Mouse (Mus musculus) thymus, postnatal 4 days (tissue): ENCODE results near the gene Hoxa11.

Source experiments
- DNase-seq: peaks from one replicate; pipeline ENCODE4 v3.0.0; 2021

The Hoxa11 gene

DNA sequence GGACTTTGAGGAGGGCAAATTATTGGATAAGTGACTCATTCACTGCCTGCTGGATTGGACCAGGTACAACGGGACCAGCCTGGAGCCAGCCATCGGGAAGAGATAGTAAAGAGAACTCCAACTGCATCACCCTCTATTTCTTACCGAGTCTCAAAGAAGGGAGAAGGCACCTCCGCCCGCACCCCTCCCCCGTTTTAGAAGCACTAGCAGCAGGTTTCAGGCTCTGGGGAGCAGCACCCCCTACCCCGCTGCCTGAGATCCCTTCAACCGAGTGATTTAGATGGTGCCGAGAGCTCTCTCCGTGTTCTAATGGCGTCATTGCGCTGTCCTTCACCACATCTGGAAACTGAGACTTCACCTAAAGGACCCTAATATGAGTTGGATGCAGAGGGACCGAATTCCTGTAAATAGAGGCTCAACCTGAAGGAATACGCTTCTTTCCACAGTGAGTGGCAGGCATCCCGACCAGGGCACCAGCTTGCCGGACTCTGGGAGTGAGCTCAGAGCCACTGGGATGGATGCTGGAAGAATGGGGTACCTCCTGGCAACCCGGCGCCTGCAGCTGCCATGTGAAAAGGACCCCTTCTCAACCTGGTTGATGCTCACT lies 19.8 kb upstream of the Hoxa11 start:
- no peak for DNase-seq

DNA sequence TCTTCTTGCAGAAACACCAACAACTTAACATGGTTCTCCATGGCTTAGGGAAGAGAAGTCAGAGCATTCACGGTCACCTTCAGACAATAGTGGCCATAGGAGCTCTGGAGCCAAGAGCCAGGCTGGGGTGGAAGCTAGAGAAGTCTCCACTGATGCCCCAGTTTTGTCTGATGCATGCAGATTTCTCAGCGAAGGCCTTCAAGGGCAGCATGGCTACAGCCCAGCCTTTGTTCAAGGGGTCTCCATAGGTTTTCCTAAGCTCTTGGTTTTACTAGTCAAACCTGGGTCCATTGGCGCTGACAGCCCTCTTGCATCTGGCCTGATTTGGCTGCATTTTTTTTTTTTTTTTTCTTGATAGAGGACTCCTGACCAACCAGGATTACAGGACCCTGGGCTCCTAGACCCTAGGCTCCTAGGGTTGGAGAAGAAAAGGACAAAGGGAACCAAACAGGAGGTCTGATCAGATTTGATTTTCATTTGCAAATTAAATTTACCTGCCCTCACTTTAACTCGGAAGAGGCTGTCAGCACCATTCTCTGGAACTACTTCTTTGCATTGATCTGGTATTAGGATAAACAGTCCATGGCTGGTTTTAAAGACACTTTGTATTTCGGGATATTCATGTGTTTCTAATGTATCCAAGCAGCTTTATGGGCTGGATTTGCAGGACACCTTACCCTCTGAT lies 18.6 kb upstream of the Hoxa11 start:
- no peak for DNase-seq

DNA sequence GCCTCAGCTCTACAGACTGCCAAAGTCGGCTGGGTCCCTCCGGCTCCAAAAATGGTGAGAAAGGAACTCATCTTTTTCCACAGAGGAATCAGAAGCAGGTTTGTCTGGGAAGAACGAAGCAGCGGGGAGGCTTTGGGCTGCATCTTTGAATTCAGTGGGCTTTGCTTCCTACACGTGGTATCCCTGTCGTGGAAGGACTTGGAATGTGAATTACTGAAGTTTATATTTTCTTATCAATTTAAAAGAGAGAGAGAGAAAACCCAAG lies 17.6 kb upstream of the Hoxa11 start:
- no peak for DNase-seq

DNA sequence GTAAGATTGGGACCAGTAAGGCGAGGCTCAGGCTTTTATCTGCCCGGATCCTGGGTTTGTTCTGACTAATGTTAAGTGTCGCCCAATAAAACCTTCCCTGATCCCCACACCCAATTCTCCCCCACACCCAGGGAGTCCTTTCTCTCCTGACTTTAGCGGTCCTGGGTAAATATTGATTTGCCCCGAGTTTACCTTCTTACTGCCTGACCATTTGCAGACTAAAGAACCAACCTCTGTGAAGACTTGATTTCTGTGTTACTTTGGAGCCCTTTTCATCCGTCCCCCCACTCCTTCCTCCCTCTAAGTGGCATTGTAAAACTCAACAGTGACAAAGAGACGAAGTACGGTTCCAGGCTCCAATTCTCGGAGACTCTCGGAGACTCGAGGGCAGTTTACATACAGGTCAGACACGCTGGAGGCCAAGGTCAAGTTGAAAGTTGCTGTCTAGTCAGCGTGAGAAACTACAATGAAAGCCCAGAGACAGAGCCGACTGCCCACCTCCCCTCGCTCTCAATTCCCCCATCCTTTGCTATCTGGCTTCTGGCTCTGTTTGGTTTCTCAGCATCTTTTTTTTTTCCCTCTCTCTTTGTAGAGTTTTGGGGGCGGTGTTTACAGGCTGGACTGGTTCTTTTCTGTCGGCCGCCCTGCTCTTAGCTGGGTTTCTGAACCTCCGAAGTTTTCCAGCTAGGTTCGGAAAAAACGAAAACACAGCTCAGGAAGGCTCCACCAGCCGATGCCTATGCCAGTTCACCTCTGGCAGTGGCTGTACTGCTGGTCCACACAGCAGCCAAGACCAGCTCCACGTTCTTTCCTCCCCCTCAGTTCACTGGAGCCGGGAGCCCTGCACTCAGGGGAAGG lies 17.1 kb upstream of the Hoxa11 start:
- DNase-seq, result peak; percentile 26

DNA sequence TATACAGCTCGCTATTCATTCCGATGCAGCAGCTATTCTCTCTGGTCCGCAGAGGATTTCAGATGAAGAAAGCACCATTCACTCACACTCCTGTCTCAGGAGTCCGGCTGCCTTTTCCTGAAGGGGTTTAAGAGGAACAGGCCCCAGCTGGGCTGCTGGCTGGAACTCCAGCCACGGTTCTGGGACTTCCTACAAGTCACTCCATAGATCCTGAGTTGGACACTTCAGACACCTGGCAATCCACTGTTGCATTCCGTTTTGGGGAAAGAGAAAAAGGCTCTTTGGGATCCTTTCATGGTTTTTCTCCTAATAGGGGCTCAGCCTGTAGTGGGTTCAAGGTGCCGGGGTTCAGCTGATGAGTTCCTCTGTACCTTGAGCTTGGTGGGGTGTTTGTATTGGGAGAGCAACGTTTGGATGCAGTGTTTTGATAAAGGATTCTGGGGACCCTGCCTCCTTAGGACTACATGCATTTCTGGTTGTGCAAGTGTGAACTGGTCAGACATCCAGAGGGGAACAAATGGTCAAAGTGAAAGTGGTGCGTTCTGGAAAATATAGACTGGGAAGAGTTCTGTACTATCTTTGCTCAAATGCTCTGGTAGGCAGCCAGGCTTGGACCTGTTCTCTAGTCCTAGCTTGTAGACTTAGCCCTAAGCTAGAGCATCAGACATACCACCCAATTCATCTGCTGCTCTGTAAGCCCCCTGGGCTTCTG lies 16.3 kb upstream of the Hoxa11 start:
- no peak for DNase-seq

DNA sequence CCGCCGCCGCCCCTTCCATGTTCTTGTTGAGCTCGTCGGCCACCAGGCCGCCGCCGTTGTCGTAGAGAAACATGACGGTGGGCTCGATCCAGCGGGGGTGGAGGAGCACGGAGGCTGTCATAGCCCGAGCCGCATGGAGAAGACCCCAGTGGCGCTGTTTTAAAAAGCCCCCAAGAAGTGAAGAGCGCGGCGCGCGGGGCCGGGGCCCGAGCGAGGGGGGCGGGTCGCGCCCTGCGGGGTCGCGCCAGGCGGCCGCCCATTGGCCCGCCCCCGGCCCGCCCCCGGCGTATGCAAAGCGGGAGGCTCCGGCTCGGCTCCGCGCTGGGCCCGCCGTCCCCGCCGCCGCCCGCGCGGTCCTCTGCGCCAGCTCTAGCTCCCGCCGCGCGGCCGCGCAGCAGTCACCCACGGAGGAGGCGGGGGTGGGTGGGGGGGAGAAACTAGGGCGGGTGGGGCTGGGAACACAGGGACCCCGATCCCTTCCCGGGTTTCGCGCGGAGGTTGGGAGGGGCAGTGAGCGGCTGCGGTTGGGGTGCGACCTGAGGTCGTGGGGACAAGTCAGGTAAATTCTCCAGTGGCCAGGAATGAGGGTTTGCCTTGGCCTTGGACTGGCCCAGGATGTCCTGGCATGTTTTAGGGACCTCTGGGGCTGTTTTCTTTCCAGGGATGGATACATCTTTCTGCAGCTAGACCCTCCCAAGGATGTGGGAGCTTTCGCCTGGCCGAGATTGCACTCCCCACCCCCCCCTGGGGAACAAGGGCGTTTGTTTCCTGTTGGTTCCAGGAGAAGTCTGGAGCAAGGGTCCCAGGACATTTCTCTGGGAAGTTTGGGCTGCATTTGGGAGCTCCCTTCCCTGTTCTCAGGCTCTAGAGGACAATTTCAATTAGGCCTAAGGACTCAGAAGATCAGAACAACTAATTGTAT lies 15.3 kb upstream of the Hoxa11 start, which contains the start of gene Hoxa13:
Hoxa13 (minus strand) TSS at position 227 of the 922 bp plus-strand sequence.
- DNase-seq, result peak; percentile 83

DNA sequence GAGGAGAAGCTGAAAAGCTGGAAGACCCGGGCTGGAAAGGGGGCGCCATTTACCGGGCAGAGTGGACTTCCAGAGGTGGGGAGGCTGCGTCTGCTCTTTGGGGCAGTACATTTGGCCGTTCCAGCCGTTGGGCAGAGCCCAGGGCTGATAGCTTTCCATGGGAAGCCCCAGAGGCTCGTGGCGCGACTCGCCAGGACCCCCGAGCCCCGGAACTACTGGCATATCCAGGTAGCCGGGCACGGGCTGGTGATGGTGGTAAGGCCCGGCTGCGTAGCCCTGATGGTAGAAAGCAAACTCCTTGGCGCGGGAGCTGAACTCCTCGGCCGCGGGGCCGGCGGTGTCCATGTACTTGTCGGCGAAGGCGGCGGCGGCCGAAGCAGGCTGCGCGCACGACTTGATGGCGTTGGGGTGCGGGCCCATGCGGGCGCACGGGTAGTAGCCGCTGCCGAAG lies 14.2 kb upstream of the Hoxa11 start:
- no peak for DNase-seq

DNA sequence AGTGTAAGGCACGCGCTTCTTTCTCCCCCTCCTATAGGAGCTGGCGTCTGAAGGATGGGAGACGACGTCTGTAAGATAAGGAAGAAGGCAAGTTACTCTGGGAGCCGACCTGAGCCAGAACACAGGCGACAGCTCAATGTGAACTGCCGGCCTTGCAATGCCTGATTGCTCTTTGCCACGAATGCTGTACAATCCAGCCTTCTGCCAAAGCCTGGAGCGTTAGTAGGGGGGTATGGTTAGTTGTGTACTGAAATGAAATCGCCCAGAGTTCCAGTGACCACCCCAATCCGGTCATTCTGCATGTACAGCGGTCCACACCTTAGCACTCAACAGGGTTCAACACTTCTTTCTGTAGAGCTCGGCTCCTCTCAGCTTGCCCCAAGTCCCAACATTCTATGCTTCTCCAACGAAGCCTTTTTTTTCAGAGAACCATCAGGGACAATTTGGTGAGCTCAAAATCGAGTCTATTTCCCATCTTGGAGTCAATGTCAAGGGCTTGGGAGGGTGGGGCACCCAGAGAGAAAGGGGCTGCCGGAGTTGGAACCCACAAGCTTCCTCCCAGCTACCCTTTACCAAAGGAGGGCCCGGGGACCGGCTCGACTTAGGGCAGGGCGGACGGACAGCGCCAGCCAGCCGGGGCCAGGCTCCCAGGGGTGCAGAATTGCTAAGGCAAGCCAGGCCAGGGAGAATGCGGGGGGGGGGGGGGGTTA lies 13.6 kb upstream of the Hoxa11 start:
- DNase-seq, result peak; percentile 42

DNA sequence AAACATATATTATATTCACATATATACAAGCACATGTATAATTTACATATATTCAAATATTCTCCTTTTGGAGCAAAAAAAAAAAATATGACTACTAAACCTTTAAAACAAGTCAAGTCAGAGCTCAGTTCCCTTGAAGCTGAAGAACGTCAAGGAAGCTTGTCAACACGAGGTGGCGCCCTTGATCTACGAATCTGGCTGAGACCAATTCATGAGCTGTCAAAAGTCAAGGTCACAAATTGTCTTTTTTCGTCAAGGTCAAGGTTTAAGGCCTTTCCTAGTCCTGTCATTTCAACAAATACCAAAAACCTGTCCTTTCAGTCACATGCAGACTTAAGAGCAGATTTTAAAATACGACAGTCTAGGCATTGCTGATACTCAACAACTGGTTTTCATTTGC lies 11.3 kb upstream of the Hoxa11 start:
- DNase-seq, result peak; percentile 94

DNA sequence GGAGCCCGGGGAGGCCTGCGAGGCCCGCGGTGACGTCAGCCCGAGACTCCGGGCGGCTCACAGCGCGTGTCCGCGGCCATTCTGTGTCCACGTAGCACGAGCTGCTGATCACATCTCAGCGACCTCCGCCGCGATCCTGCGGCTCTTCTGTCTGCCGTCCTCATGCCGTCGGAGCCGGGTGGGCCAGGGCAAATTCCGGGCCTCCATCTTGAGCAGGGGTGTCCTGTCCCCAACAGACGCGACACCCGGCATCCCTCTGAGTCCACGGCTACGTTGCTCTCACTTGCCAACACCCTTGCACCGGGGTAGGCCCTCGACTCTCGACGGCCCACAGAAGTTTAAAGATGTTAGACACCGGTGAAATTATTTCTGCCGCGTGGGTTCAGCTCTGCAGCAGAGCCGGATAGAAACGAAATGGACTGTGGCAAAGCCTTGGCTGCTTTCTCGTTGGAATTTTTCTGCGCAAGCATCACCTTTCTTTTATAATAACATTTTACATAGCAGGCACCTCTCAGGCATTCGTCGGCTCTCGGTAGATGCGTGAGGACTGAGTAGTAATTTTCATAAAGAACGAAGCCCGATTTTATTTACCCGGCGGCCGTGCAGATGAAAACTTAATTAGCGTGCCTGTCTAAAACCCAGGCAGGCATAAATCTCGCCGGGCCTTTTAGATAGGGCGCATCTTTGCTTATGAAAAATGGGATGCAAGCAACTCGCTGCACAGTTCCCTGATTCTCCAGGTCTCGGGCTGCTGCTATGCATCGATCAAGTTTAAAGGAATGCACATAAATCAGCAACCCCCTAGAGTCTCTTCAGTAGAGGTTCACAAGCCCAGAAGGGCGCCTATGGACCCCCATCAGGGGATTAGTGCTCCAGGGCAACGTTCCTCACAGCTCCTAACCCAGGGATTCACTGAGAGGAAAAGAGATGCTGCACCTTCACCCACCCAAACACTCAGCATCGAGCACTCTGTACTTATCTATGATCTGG lies 8.2 kb upstream of the Hoxa11 start:
- DNase-seq, result peak; percentile 47

DNA sequence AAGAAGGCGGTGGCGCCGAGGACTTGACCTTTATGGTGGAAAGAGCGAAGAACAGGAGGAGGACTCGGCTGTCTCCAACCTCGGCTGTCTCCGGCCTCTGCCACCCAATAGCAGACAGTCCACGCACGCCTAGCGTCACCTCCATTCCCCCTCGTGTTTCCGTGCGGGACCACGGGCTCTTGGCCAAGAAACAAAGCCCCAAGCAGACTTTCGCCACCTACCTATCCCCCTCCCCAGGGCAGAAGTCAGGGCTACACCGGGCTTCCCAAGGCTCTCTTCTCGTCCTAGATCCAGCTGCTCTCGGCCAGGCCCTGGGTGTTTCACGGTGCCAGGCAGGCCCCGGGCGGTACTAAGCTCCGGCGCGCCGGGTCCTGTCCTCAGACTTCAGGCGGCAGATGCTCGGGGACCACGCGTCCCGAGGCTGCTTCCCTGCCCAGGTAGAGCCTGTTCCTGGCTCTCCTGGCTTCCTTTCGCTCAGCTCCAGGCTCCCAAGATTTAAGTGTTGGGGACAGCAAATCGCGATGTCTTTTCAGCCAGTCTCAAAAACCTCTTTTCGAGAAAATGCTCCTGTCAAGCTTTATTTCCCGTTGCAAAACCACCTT lies 7.3 kb upstream of the Hoxa11 start:
- DNase-seq, result peak; percentile 38

DNA sequence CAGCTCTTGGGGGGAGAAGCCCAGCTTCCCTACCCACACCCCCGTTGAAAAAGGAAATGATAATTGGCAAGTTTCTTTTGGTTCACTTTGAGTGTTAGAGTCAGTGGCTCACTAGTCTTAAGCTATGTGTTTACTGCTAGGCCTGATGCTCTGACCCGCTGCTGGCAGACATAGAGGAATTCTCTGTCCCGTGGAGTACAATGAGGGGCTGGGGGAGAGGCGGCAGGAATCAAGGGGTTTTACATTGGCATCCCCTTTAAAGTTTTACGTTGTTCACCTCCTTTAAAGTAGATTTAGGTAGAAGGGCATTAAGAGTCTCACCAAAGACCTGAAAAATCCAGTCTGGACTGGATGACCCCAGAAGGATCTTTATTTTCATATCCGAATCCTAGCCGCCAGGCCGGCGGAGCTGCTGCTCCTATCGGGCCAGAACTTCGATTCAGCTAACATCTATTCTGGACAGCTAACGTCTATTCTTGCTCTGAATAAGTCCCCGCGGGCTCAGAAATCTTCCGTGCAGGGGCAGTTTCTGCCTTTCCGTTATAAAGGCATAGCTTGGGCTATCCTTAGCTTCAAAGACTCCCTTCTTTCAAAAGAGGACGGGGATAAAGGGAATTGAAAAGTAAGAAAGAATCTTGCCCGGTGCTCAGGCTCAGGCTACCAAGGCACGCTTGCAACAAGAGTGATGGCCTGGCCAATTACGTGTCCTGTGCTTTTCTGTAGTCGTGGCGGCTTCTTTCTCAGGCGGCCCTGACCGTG lies 6.6 kb upstream of the Hoxa11 start:
- no peak for DNase-seq

DNA sequence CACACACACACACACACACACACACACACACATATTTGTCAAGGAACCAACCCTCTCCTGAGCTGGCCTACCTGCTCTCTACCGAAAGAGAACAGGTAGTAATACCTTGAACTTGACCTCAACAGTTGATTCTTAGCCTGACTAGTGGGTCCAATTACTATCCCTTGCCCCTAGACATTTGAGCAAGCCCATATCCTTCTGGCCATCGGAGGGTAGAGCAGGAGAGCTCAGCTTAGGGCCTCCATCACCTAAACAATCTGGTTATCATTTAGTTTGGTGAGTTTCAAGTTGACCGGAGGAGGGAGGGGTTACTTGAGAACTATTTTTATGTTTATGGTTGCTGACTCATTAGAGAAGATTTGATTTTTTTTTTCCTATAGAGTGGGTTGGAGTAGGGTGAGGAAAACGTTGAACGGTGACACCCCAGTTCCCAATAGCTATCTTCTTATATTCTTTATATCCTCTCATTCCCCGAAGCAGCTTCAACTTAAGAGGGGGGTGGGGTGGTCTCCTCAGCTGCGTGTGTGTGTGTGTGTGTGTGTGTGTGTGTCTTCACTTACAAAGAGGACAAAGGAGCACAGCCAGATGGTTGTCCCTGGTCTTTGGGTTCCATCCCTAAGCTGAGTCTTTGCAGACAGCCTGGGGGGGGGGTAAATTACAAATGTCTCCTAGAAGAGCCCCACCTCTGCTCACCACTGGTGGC lies 5.7 kb upstream of the Hoxa11 start:
- DNase-seq, result peak; percentile 3

DNA sequence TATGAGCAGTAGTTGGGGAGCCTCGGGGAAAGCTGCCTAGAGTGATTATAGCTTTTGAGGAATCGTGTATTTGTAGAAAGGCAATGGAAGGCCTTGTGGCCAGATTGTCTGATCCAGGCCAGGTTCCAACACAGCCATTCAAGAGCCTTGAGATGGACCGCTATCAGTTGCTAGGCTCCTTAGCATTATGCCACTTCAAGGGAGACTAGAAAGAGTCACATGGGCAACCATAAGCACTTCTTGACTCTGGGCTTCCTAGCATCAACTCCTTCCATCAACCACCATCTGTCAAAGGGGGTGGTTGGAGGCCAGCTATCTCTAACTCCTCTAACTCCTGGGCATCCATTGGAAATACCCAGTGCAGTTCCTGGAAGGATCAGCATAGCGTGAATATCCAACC lies 4.2 kb upstream of the Hoxa11 start:
- no peak for DNase-seq

DNA sequence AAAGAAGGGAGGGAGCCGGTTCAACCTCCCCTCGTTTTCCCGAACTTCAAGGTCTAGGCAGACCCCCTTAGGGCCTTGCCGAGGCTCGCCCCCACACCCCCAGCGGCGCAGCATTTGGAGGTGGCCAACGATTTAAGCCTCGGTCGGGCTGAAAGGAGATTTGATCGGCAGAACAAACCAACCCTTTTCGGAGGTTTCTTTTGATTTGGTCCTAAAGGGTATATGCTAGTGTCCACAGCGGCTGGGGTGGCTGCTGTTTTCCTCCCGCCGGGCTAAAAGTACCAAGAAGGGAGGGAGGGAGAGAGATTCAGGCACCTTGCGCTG lies 3.8 kb upstream of the Hoxa11 start:
- DNase-seq, result no peak

DNA sequence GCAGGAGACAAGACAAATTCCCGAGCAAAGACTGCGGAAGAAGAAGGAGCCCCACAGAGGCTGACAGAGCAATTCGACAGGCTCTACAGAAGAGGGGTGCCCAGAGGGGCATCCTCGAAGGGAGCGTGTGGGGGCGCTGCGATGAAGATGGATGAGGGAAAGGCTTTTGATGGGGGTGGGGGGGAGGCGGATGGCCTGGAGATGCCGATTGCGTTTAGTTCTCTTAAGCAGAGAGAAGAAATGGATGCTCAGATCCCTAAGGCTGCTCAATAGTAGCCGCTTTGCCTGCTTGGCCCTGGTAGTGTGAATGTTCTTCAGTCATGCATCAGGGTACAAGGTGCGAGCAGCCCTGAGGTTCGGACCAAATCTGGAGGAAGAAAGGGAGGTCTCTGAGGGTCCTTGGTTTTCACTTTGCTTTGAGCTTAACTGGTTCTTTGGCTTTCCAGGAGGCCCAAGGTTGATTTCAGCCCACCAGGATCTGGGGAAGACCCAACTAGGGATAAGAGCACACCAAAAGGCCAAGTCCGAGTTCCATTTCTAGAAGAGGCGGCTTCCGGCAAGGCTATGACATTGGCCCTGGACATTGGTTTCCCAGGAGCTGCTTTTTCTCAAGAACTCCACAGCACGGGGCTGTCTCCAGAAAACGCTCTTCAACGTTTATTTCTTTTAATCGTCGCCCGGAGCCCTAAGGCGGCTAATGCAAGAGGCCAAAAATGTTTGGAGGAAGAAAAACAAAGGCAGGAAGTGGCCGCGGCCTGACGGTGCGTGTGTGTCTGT lies 3.2 kb upstream of the Hoxa11 start:
- peak; percentile 13 for DNase-seq

DNA sequence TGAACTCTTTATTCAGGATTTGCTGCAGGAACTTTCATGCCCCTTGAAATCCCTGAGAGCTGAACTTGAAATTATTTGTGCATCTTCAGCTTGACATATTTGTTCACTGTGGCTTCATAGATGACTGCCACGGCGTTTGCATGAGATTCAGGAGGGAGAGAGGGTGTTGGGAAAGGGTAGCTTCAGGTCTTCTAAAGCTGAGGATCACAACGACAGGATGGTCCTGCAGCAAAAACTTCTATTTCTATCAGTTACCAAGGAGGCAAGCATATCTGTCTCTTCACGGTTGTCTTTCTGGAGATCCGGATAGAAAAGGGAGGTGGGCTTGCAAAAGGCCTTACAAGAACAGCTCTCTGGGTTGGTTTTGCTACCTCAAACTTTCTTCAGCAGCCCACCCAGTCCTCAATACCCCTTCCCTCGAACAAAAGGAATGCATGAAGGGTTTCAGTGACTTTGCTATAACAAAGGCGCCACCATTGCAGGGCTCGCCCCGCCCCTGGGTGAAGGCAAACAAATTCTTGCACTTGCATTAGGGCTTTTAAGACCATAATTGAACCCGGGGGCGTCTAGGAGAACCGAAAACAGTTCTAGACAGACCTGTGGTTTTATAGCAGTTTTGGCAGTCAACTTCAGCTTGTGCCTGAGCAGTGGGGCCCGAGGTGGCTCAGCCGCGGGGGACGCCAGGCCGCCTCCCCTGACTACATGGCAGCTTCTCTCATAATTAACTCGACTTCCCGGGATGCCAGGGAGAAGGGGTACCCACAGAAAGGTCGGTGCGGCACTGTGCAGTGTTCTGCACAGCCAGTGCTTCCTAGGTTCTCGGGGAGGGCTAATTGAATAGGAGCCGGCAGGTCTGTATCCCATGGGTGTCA lies 2.4 kb upstream of the Hoxa11 start:
- peak; percentile 23 for DNase-seq
